Mouse (Mus musculus): ENCODE results near the gene Gemin8.

Gemin8 gene

DNA sequence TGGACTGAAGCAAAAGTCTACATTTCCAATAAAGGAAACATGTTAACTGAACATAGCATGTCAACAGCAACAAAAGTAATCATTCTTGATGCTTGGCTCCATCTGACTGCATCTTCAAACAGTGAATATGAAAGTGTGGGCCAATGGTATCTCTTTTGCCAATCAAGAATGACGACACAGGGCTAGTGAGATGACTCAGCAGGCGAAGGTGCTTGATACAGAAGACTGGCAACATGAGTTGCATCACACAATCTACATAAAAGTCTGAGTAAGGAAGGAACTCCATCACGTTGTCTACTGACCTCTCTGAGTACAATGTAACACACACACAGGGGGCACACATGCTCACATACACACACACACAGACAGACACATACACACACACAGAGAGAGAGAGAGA is 59.5 kb downstream of the Gemin8 start:
- no peak for DNase-seq (ENCODE audit: low read depth, low spot score)

DNA sequence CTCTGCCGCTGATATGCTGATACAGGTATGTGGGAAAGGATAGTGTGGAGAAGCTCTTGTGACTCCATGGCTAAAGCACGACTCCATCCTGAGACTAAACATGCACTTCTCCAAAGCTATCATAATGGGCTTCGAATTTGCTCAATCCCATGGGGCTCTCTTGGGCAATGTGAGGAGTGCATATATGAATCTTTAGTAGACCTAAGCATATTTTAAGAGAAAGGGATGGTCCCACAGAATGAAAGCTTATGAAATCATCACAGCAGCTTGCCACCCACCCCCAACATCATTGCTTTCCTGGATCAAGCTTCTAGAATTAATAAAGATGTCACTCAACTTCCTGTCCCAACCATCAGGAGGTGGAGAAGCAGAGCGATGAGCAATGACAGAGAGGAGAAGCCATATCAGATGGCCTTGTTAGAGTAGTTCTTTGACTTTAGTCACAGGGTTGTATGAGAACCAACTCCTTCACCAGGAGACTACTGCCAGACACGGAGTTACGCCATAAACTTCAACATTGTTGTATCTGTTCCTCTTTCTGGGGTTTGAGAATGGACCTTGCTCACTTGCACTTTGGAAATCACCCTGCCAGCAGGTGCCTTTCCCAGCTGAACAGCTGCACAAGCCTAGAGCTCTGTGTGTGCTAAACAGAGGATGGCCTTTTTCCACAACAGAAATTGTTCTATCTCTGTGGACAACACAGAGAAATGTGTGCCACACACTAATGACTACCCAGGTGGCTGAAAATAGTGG is 60.4 kb downstream of the Gemin8 start:
- DNase-seq (ENCODE audit: low read depth, low spot score): no peak

GRCm38 (mm10) chrX:166236131-166236530 is 65.9 kb downstream of the Gemin8 start:
- no peak for DNase-seq (ENCODE audit: low read depth, low spot score)

GRCm38 (mm10) chrX:166238831-166239460 is 68.7 kb downstream of the Gemin8 start, which contains the start of gene Gpm6b:
TSS of gene Gpm6b (plus strand) at chrX:166238911.
- DNase-seq (ENCODE audit: low read depth, low spot score): no peak

DNA sequence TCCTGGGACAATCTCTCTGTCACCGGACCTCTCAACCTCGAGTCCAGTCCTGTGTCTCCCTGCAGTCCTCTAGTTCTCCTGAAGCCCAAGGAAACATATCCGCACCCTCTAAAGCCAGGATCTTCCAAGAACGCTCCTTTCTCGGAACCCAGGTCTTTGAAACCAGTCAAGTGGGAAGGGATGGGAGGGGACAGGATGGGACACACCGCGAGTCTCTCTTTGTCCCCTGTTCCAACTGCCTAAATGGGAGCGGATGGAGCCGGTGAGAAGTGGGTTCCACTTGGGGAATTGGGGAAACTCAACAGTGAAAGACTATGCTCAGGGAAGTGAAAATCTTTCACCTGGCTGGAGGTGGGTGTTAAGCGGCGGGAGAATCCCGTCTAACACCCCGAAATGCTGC is 69.3 kb downstream of the Gemin8 start:
- no peak for DNase-seq (ENCODE audit: low read depth, low spot score)
